Mouse (Mus musculus) heart, postnatal 25 days (tissue): ENCODE measurements around the gene Fmnl3. TPM values are rescaled to one million over a fixed set of nuclear protein-coding genes. Genes with fewer than 3 reads are reported as not detected.
"Not testable (repeated sequence)": the region's sequence is repeated elsewhere in the genome, so short reads cannot be mapped to it uniquely, and the experiment has no call there.

Experiments used
- DNase-seq: peaks from one replicate; pipeline ENCODE4 v3.0.0; 2022; ENCODE audit warnings: low spot score
- intact Hi-C: fragments of 180-260 bp; cut with DNase I; formaldehyde crosslinking; loops from one replicate; pipeline ENCODE4 v1.15.1; 2025
- total RNA-seq, 2 experiments: library from RNA; stranded (reverse); gene quantifications; 2 replicates each; pipeline ENCODE4 v1.2.3; 2021

The Fmnl3 gene
- total RNA-seq, 2 experiments from 2014 or later: 20.1 to 21.1 TPM

GRCm38 (mm10) chr15:99390472-99391401 is 20.5 kb upstream of the Fmnl3 start:
- intact Hi-C loops: no loop called here
- no peak for DNase-seq

GRCm38 (mm10) chr15:99387976-99388375 is 17.7 kb upstream of the Fmnl3 start:
- DNase-seq: no peak
- intact Hi-C loops: no loop called here

- no peak for DNase-seq
- intact Hi-C loops: no loop called here
These were observed 16.5 kb upstream of the Fmnl3 start for GRCm38 (mm10) chr15:99386796-99387195.

- intact Hi-C loops, DNase-seq: not testable (repeated sequence)
These were observed 15.8 kb upstream of the Fmnl3 start for GRCm38 (mm10) chr15:99386110-99386509.

GRCm38 (mm10) chr15:99384071-99384470 is 13.8 kb upstream of the Fmnl3 start:
- intact Hi-C loops: no loop called here
- DNase-seq: no peak

- DNase-seq: no peak
- intact Hi-C loops: no loop called here
These were observed 12.6 kb upstream of the Fmnl3 start for GRCm38 (mm10) chr15:99382893-99383292.

- DNase-seq: no peak
- intact Hi-C loops: no loop called here
These were observed 6.0 kb upstream of the Fmnl3 start for GRCm38 (mm10) chr15:99376240-99376639.

- intact Hi-C loops: no loop called here
- DNase-seq: no peak
These were observed 5.3 kb upstream of the Fmnl3 start for GRCm38 (mm10) chr15:99375581-99375980.

GRCm38 (mm10) chr15:99375036-99375435 is 4.8 kb upstream of the Fmnl3 start:
- intact Hi-C loops: no loop called here
- no peak for DNase-seq

GRCm38 (mm10) chr15:99372761-99373160 is 2.5 kb upstream of the Fmnl3 start:
- intact Hi-C loops: no loop called here
- DNase-seq: no peak

- no peak for DNase-seq
- intact Hi-C loops: loop anchor here (2.0 kb wide), 1 partner anchor 45 kb away; no protein-coding TSS in a partner anchor
These were observed 1.5 kb upstream of the Fmnl3 start for GRCm38 (mm10) chr15:99371526-99372340.

GRCm38 (mm10) chr15:99369391-99370171 is 701 bp downstream of the Fmnl3 start:
- intact Hi-C loops: loop anchor here (1.0 to 2.0 kb wide), 3 partner anchors 23 to 52 kb away; no protein-coding TSS in a partner anchor
- DNase-seq: peak; percentile 42

- no peak for DNase-seq
- intact Hi-C loops: loop anchor here (2.0 kb wide), 1 partner anchor 22 kb away; no protein-coding TSS in a partner anchor
These were observed 1.6 kb downstream of the Fmnl3 start for GRCm38 (mm10) chr15:99368583-99369266.

GRCm38 (mm10) chr15:99364921-99365320 is 5.4 kb downstream of the Fmnl3 start:
- no peak for DNase-seq
- intact Hi-C loops: no loop called here

GRCm38 (mm10) chr15:99364022-99364530 is 6.2 kb downstream of the Fmnl3 start:
- no peak for DNase-seq
- intact Hi-C loops: no loop called here

GRCm38 (mm10) chr15:99358952-99359351 is 11.3 kb downstream of the Fmnl3 start:
- DNase-seq: no peak
- intact Hi-C loops: no loop called here

GRCm38 (mm10) chr15:99356462-99356861 is 13.8 kb downstream of the Fmnl3 start:
- intact Hi-C loops: no loop called here
- DNase-seq: no peak

GRCm38 (mm10) chr15:99355660-99356059 is 14.6 kb downstream of the Fmnl3 start:
- DNase-seq: no peak
- intact Hi-C loops: no loop called here

- DNase-seq: no peak
- intact Hi-C loops: no loop called here
These were observed 18.0 kb downstream of the Fmnl3 start for GRCm38 (mm10) chr15:99352306-99352705.
